Mouse (Mus musculus) midbrain, embryonic 14.5 days (tissue): Measurements from ENCODE around the gene Ahrr. TPM values are rescaled to one million over a fixed set of nuclear protein-coding genes. Genes with fewer than 3 reads are reported as not detected.

Experiments
- ATAC-seq: fragments of 200-750 bp; cut with Nextera tagmentation; 2 replicates; pipeline ENCODE4 v1.8.0; 2017; ENCODE audit warnings: moderate number of reproducible peaks, moderate library complexity; ENCODE audit not compliant: low FRiP score, low TSS enrichment
- DNase-seq: peaks from one replicate; pipeline ENCODE4 v3.0.0-alpha.2; 2015
- H3K27ac ChIP-seq: fragments of 300-500 bp; sonication (generic); replicated peaks from 2 replicates; pipeline ENCODE4 v1.5.1; 2014; ENCODE audit warnings: mild to moderate bottlenecking, low read depth, low read length, moderate library complexity
- H3K27me3 ChIP-seq: fragments of 300-500 bp; sonication (generic); 2 replicates; pipeline ENCODE4 v1.6.1; 2014; ENCODE audit warnings: low read length, control low read depth, mixed read lengths; ENCODE audit not compliant: control insufficient read depth, insufficient read depth
- H3K36me3 ChIP-seq: fragments of 300-500 bp; sonication (generic); 2 replicates; pipeline ENCODE4 v1.6.1; 2014; ENCODE audit warnings: low read length, control low read depth; ENCODE audit not compliant: control insufficient read depth, insufficient read depth
- H3K4me1 ChIP-seq: fragments of 300-500 bp; sonication (generic); 2 replicates; pipeline ENCODE4 v1.6.1; 2014; ENCODE audit warnings: mild to moderate bottlenecking, antibody characterized with exemption, low read length, control low read depth; ENCODE audit not compliant: control insufficient read depth, insufficient read depth
- H3K4me2 ChIP-seq: fragments of 300-500 bp; sonication (generic); 2 replicates; pipeline ENCODE4 v1.6.1; 2014; ENCODE audit warnings: mild to moderate bottlenecking, low read length, moderate library complexity
- H3K4me3 ChIP-seq: fragments of 300-500 bp; sonication (generic); replicated peaks from 2 replicates; pipeline ENCODE4 v1.5.1; 2014; ENCODE audit warnings: low read depth, low read length
- H3K9ac ChIP-seq: fragments of 300-500 bp; sonication (generic); replicated peaks from 2 replicates; pipeline ENCODE4 v1.6.1; 2014; ENCODE audit warnings: mild to moderate bottlenecking, low read length, moderate library complexity
- H3K9me3 ChIP-seq: fragments of 300-500 bp; sonication (generic); 2 replicates; pipeline ENCODE4 v1.6.1; 2016; ENCODE audit warnings: low read length, control low read depth, mixed read lengths; ENCODE audit not compliant: control insufficient read depth
- WGBS: fragments of 180-500 bp; shearing (Covaris S2); extraction: QIAGEN DNeasy Blood & Tissue Kit; methylation state at CpG from one replicate; pipeline ENCODE4 v1.1.7; 2014; 5-methylcytosine and 5-hydroxymethylcytosine counted together
- polyA plus RNA-seq: library from polyadenylated mRNA; unstranded; fragments of >200 nt; fragmentation: Nextera tagmentation; extraction: Ambion mirVana; gene quantifications from 2 replicates; pipeline ENCODE4 v1.2.1, GENCODE M21; 2014

Ahrr gene
- polyA plus RNA-seq, 1 experiment from 2014 or later, result 1.5 TPM

- no peaks in the 10 kb centered on the region for H3K9me3 ChIP-seq
- no peaks in the 10 kb centered on the region for H3K27me3 ChIP-seq
- no peak for DNase-seq
- no peak overlapping the region for H3K4me2 ChIP-seq
- no peak overlapping the region for H3K9ac ChIP-seq
- no peaks in the 10 kb centered on the region for H3K4me1 ChIP-seq
- H3K4me3 ChIP-seq, result no peak overlapping the region
- WGBS, result 91% methylated on average over 10 of the region's 10 CpGs
- H3K36me3 ChIP-seq, result peaks cover 54% of the 10 kb centered on the region
- no peak for ATAC-seq
- no peak overlapping the region for H3K27ac ChIP-seq
Measured at GRCm38 (mm10) chr13:74302050-74303037, 10.2 kb upstream of the Ahrr start.

GRCm38 (mm10) chr13:74301607-74301984 lies 9.5 kb upstream of the Ahrr start:
- no peak overlapping the region for H3K4me3 ChIP-seq
- H3K9me3 ChIP-seq, result no peaks in the 10 kb centered on the region
- H3K4me1 ChIP-seq, result no peaks in the 10 kb centered on the region
- H3K27me3 ChIP-seq, result no peaks in the 10 kb centered on the region
- no peak overlapping the region for H3K27ac ChIP-seq
- WGBS, result 82% methylated on average over 6 of the region's 6 CpGs
- H3K9ac ChIP-seq, result no peak overlapping the region
- peaks cover 47% of the 10 kb centered on the region for H3K36me3 ChIP-seq
- ATAC-seq, result peak; percentile 22; the same call in 1 of the 2 replicates
- no peak for DNase-seq
- no peak overlapping the region for H3K4me2 ChIP-seq

GRCm38 (mm10) chr13:74300925-74301606 lies 8.9 kb upstream of the Ahrr start:
- DNase-seq (peak; percentile 88), ATAC-seq (peak; percentile 68; the same call in 1 of the 2 replicates)
- no peaks in the 10 kb centered on the region for H3K9me3 ChIP-seq
- H3K36me3 ChIP-seq, result peaks cover 42% of the 10 kb centered on the region
- no peak overlapping the region for H3K4me2 ChIP-seq
- no peak overlapping the region for H3K27ac ChIP-seq
- 45% methylated on average over 4 of the region's 4 CpGs for WGBS
- no peaks in the 10 kb centered on the region for H3K4me1 ChIP-seq
- no peaks in the 10 kb centered on the region for H3K27me3 ChIP-seq
- no peak overlapping the region for H3K4me3 ChIP-seq
- no peak overlapping the region for H3K9ac ChIP-seq

GRCm38 (mm10) chr13:74296376-74296775 lies 4.2 kb upstream of the Ahrr start:
- 86% methylated on average over 7 of the region's 7 CpGs for WGBS
- H3K27ac ChIP-seq, result no peak overlapping the region
- H3K4me1 ChIP-seq, result no peaks in the 10 kb centered on the region
- DNase-seq (no peak), ATAC-seq (no peak)
- no peak overlapping the region for H3K4me3 ChIP-seq
- no peak overlapping the region for H3K9ac ChIP-seq
- no peaks in the 10 kb centered on the region for H3K36me3 ChIP-seq
- no peak overlapping the region for H3K4me2 ChIP-seq
- no peaks in the 10 kb centered on the region for H3K9me3 ChIP-seq
- no peaks in the 10 kb centered on the region; the same call in 1 of the 2 replicates for H3K27me3 ChIP-seq

GRCm38 (mm10) chr13:74289646-74290045 lies 2.5 kb downstream of the Ahrr start:
- H3K27me3 ChIP-seq, result no peaks in the 10 kb centered on the region; the same call in 1 of the 2 replicates
- H3K27ac ChIP-seq, result no peak overlapping the region
- ATAC-seq, result no peak
- no peaks in the 10 kb centered on the region for H3K9me3 ChIP-seq
- no peak overlapping the region for H3K9ac ChIP-seq
- no peaks in the 10 kb centered on the region for H3K36me3 ChIP-seq
- WGBS, result 88% methylated on average over 5 of the region's 5 CpGs
- no peak overlapping the region for H3K4me3 ChIP-seq
- no peak for DNase-seq
- no peak overlapping the region for H3K4me2 ChIP-seq
- H3K4me1 ChIP-seq, result no peaks in the 10 kb centered on the region

GRCm38 (mm10) chr13:74282299-74282698 lies 9.8 kb downstream of the Ahrr start:
- DNase-seq (no peak), ATAC-seq (no peak)
- Histone ChIP-seq H3K9ac (no peak overlapping the region), H3K27me3 (no peaks in the 10 kb centered on the region), H3K9me3 (no peaks in the 10 kb centered on the region), H3K4me2 (no peak overlapping the region), H3K27ac (no peak overlapping the region), H3K4me3 (no peak overlapping the region), H3K4me1 (no peaks in the 10 kb centered on the region), H3K36me3 (no peaks in the 10 kb centered on the region)
- whole genome bisulfite sequencing, result 69% methylated on average over 2 of the region's 2 CpGs

GRCm38 (mm10) chr13:74275726-74276125 lies 16.4 kb downstream of the Ahrr start:
- H3K27me3 ChIP-seq, result no peaks in the 10 kb centered on the region
- WGBS, result 82% methylated on average over 4 of the region's 4 CpGs
- H3K9me3 ChIP-seq, result no peaks in the 10 kb centered on the region
- no peak overlapping the region for H3K4me2 ChIP-seq
- ATAC-seq (no peak), DNase-seq (no peak)
- H3K9ac ChIP-seq, result no peak overlapping the region
- H3K27ac ChIP-seq, result no peak overlapping the region
- no peak overlapping the region for H3K4me3 ChIP-seq
- no peaks in the 10 kb centered on the region for H3K4me1 ChIP-seq
- no peaks in the 10 kb centered on the region for H3K36me3 ChIP-seq

- Histone ChIP-seq H3K36me3 (no peaks in the 10 kb centered on the region), H3K9me3 (no peaks in the 10 kb centered on the region), H3K4me1 (0 out of 2 replicates have a peak, but pooled peaks cover 5% of the 10 kb centered on the region), H3K27me3 (no peaks in the 10 kb centered on the region), H3K9ac (peak overlapping the region; percentile 61), H3K27ac (no peak overlapping the region), H3K4me2 (peak overlapping the region; percentile 86), H3K4me3 (peak overlapping the region; percentile 36)
- ATAC-seq (peak; percentile 82), DNase-seq (peak; percentile 74)
- WGBS, result 6% methylated on average over 10 of the region's 10 CpGs
Measured at GRCm38 (mm10) chr13:74260231-74260992, 31.7 kb downstream of the Ahrr start.
